Mouse (Mus musculus): Measurements from ENCODE around the gene Lrrc8a.

Gene Lrrc8a

DNA sequence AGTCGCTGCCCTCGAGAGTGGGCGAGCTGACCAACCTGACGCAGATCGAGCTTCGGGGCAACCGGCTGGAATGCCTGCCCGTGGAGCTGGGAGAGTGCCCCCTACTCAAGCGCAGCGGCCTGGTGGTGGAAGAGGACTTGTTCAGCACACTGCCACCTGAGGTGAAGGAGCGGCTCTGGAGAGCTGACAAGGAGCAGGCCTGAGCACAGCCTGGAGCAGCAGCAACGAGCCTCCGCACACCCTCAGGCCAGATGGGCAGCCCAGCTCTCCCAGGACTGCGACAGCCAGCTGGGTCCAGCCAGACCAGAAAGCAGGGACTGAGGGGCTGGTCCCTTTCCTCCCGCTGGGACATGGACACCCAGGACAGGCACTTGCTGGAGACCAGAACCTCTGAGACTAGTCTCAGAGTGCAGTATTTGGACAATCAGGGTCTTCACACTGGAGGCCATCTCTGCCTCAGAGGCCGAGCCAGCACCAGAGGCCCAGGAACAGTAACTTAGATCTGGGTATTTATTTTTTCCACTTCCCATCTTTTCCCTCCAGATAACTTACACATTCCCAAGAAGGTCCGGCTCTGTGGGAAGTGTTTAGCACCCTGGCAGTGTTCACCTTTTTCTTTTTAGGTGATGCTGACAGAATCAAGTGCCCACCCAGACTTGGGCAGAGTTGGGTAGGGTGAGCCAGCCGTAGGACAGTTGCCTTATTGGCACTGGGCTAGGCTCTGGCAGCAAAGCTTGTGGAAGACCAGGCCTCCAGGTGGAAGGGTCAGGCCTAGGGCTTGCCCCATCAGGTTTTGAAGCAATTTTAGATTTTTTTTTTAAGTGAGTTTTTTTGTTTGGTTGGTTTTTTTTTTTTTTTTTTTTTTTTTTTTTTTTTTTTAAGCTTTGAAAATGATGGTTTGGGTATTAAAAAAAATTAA is 24.7 kb downstream of the Lrrc8a start:
- no peak for DNase-seq (ENCODE audit: low read depth)

- no peak for DNase-seq (ENCODE audit: low read depth)
Observed at GRCm38 (mm10) chr2:30262840-30263441, 25.4 kb downstream of the Lrrc8a start.

DNA sequence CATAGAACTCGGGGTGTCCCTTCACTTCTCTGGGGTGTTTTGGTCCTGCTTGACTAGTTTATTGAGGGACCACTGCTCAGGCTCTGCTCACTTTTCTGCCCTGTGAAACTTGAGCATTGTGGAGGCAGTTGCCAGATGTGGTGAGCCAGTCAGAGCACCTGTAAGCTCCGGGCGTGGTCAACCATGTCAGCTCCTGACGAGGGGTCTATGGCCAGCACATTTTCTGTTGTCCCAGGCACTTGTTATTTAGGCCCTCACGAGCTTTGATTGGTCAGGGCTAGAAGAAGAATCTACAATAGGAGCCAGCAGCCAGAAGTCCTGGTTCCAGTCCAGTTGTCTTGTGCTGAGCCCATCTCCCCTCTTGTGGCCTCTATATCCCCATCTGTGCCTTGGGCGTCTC is 26.3 kb downstream of the Lrrc8a start:
- DNase-seq (ENCODE audit: low read depth), result no peak

DNA sequence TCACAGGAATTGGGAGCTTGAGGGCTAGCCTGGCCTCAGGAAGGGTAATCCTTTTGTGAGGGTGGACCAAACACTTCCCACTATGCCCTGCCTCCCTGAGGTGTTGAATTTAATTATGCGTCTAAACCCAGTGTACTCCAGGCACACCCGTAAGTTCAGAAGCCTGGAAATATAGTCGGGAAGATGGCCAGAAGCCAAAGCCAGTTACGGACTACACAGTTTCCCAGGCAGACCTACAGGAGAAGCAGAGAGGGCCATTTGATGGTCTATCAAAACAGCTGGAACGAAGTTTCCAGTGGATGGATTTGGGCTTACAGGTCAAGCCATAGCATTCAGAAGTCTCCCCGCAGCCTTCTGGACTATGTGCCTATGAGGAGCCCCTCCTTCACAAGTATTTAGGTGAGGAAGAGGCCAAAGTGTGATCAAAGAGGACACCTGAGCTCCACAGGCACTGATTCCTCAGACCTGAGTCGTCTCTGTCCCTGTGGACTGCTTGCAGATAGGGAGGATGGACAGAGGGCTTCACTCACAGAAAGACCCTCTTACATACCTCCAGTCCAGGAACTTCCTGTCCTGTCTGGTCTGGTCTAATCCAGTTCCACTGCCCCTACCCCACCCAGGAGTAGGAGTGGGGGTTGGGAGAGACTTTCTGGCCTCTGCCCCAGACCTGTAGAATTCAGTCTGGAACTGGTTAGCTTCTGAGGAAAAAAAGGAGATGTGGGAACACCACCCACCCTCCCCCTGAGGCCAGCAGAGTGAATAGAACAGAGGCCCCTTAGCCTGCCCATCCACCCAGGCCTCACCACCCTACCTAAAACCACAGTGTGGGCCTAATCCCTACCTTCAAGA is 27.4 kb downstream of the Lrrc8a start:
- no peak for DNase-seq (ENCODE audit: low read depth)

DNA sequence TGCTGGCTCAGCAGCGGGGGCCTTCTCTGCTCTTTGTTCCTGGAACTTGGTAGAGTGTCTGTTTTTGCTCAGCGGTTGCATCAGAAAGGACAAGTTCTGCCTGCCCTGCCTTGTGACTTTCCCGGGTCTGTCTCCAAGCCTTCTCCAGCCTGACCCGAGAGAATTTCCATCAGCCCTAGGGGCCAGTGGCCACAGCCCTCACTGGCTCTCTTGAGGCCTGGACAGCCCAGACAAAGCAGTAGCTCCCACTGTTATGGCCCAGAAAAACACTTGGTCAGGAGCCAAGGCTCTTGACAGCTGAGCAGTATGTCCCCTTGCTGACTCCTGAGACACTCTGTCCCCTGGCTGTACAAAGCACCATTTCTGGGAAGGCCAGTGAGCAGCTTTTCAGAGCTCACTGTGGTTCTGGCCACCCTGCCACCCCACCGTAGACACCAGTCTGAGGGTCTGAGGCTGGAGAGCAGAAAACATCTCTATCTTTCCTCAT is 28.3 kb downstream of the Lrrc8a start, which contains the start of gene Phyhd1:
Phyhd1 (plus strand) TSS at position 437 of the 487 bp plus-strand sequence.
- DNase-seq (ENCODE audit: low read depth), result no peak

DNA sequence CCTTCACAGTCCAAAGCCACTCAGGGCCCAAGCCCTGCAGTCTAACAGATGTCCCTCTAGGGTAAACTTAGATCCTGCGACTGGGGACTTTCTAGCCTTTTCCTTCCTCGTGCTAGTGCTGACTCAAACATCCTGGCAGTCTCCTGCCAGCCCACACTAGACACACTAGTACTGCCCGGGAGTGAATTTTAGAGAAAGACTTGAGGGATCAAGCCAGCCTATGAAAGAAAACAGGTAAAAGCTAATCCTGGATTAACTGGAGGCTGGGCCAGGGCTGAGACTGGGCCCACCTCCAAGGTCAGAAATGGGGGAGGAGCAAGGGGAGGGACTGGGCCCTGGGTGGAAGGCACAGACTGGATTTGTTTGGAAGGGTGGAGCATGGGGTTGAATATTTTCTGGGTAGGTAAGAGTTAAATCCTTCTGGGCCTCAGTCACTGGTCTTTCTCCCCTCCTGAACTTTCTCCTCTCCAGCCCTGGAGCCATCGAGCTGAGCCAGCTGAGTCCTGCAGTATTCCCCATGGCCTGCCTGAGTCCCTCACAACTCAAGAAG is 29.0 kb downstream of the Lrrc8a start:
- no peak for DNase-seq (ENCODE audit: low read depth)

GRCm38 (mm10) chr2:30267466-30267865 is 30.0 kb downstream of the Lrrc8a start:
- no peak for DNase-seq (ENCODE audit: low read depth)

DNA sequence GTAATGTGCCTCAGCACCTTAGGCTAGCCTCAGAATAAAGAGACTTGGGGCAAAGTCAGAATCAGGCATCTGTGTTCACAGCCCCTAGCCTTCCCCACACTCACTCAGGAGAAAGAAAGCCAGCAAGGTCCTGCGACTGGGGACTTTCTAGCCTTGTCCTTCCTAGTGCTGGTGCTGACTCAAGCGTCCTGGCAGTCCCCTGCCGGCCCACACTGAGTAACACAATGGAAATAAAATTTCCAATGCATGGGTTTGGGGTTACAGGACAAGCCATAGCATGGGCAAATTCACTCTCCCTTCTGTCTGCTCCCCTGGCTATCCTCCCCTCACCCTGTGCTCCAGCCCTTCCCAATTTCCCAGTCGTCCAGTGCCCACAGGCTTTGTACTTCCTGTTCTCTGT is 30.9 kb downstream of the Lrrc8a start:
- DNase-seq (ENCODE audit: low read depth), result no peak

GRCm38 (mm10) chr2:30269241-30269990 is 31.9 kb downstream of the Lrrc8a start:
- no peak for DNase-seq (ENCODE audit: low read depth)

DNA sequence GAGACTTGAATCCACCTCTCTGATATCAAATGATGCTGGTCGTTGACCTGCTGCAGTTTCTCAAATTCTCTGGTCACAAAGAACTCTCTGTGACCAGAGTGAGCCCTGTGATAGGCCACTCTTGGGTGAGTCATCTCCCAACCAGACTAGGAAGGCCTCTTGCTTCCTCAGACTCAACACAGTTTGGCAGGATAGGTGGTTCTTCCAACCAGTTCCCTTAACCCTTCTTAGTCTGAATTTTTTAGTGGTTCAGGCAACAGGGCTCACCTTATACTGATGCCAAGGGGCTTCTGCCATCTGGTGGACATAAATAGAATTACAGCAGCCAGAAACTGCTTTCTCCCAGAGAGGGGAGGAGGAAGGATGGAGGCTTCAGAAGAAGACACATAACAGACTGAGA is 32.6 kb downstream of the Lrrc8a start:
- peak; percentile 45 for DNase-seq (ENCODE audit: low read depth)

- DNase-seq (ENCODE audit: low read depth), result no peak
Observed at GRCm38 (mm10) chr2:30280743-30281142, 43.2 kb downstream of the Lrrc8a start, which contains the start of gene Gm28038. Gm28038 (plus strand) TSS chr2:30281043.

DNA sequence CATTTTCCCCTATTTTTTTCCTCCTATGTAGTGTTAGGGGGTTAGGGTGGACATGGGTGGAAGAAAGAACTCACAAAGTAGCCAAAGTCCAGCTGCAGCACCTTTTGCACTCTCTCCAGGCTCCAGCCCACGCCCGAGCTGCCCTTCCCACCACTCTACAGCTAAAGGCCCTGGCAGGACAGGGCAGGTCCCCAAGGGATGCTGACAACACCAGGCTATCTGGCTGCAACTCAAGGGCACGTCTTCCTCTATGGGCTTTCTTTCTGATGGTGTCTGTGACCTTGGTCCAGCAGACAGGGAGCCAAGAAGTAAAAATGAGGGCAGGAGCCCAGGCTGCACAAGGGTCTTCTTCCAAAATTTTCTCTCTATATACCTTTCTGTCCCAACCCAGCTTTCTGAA is 44.1 kb downstream of the Lrrc8a start:
- DNase-seq (ENCODE audit: low read depth), result no peak

GRCm38 (mm10) chr2:30283193-30283592 is 45.7 kb downstream of the Lrrc8a start:
- no peak for DNase-seq (ENCODE audit: low read depth)

DNA sequence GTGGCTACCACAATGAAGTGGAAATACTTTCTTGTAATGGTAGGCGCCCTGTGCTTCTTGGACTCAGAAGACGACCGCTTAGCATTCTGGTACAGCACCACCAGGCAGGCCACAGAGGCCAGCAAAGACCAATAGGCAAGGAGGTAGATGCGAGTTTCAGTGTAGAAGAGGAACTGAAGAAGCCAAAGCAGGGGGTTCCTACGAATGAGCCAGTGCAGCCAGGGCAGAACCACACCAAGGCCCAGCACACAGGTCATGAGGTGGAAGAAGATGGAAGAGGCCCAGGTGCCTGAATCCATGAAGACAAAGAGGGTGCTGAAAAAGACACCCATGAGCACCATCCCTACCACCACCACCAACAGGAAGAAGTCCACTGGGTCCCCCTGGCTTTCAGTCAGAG is 47.5 kb downstream of the Lrrc8a start:
- no peak for DNase-seq (ENCODE audit: low read depth)

DNA sequence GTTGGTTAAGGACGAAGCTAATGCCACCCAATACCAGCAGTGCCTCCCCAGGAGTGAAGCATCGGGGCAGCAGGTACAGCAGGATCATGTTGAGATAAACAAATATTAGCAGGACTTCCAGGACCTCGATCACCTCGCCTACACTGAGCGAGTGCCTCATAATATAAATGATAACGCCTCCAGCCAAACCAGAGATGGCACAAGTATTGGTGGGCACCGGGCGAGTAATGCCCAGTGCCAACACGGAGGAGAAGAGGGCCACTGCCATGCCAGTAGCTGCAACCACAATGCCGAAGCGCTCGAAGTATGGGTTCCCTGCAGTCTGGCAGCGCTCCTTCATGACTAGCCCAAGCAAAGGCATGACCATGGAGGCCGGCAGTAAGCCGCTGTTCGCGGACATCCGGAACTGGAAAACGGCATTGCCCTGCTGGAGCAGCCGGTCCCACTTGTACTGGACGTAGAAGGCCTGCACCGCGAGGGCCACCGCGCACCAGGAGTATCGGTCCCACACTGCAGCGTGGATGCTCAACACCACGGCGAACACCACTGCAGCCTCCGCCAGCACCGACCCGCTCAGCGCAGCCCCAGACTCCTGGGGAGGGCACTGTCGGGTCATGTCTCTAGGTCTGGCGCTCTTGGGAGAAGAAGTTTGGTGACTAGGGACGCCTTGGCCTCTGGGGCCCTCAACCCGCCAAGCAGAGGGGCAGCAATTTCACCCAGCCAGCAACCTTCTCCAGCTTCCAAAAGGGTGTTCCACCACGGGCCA is 48.1 kb downstream of the Lrrc8a start:
- DNase-seq (ENCODE audit: low read depth), result no peak

- peak; percentile 93 for DNase-seq (ENCODE audit: low read depth)
Observed at GRCm38 (mm10) chr2:30286192-30287026, 48.9 kb downstream of the Lrrc8a start, which contains the start of the genes Dolk and Nup188. Dolk (minus strand) TSS chr2:30286334. Nup188 (plus strand) TSS chr2:30286397.

- DNase-seq (ENCODE audit: low read depth), result peak; percentile 40
Observed at GRCm38 (mm10) chr2:30287027-30287373, 49.5 kb downstream of the Lrrc8a start.

DNA sequence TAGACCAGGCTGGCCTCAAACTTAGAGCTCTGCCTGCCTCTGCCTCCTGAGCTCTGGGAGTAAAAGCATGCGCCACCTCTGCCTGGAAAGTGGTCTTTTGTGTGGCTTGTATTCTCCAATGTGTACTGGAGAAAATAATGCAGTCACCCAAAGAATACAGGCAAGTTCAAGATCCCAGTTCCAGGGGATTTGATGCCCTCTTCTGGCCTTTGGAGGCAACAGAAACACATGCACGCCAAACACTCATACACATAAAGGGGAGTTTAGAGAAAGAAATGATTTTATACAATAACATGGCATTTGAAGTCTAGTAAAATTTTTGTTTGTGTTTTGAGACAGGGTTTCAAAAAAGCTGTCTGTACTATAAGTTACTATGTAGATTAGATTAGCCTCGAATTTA is 62.0 kb downstream of the Lrrc8a start:
- no peak for DNase-seq (ENCODE audit: low read depth)

DNA sequence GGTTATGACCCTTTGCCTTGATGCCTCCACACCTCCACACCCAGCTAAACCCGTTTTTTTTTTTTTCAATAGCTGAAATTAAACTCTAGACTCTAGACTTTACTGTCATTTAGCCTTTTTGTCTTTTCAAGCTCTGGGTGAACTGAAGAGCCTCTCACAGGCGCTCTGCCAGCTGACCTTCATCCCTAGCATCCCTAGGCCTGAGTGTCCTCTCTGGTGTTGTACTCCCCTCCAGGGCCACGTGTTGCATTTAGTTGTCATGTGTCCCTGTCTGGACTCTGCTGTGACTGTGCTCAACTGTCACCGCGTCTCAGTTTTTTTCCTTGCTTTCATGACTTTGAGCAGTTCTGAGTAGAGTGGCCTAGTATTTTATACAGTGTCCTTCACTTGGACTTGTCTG is 62.5 kb downstream of the Lrrc8a start:
- no peak for DNase-seq (ENCODE audit: low read depth)

All from c-Kit-positive CD71-positive TER-119-negative erythroid progenitor cells, embryonic 14.5 days (primary cell).